Mouse (Mus musculus) gastrocnemius, postnatal 36 days (tissue): ENCODE measurements around the gene Zc3h13. TPM values are rescaled to one million over a fixed set of nuclear protein-coding genes. Genes with fewer than 3 reads are reported as not detected.

Source experiments
- DNase-seq, 2 experiments: peaks; one replicate each; pipeline ENCODE4 v3.0.0; 2022
- intact Hi-C: fragments of 180-260 bp; cut with DNase I; formaldehyde crosslinking; loops from one replicate; pipeline ENCODE4 v1.15.1; 2025
- long read RNA-seq, 2 experiments: library from polyadenylated mRNA; stranded (forward); transcript quantifications; one replicate each; pipeline ENCODE4 v2.0.0; 2021
- total RNA-seq, 2 experiments: library from RNA; stranded (reverse); gene quantifications; 2 replicates each; pipeline ENCODE4 v1.2.3; 2021

Gene Zc3h13
- 10 to 100 TPM; 12.2 to 15.9 TPM for total RNA-seq
- long read RNA-seq, experiment 1, partial matches to known transcripts, result 1 of 2 reads
- long read RNA-seq, experiment 1, other reads (novel, unspliced or antisense), result 1 of 2 reads
- long read RNA-seq, experiment 2, partial matches to known transcripts, result 0 of 1 reads
- long read RNA-seq, experiment 2, other reads (novel, unspliced or antisense), result 1 of 1 reads

DNA sequence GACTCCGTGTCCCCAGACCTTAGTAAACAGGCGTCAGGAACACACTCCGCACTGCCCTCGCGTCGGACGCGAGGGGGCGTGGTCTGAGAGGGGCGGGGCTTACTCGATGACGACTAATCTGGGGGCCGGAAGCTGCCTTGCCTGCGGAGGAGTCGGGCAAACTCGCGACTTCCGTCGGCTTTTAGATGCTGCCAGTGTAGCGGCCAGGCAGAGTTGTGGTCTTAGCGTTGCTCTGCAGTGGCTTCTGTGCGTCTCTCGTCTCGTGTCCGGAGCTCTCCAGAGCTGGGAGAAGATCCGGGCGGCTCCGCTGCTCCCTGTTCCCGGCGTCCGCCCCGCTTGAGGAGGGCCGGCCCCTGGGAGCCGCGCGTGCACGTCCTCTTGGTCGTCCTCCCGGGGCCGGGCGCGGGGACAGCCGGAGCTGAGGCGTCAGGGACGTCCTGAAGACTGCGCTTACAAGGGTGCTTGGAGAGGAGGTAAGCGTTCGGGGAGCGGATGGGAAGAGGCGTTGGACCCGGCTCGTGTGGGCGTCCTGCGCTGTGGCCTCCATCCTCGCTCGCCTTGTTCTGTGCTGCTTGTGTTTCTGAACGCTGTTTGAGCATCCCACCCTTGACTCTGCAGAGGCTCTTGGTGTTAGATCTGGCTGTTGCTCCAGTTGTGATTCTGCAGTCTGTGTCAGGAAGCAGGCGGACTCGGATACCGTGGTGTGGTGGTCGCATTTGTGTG lies at the start of gene Zc3h13:
Zc3h13 (plus strand) TSS at position 181 of the 723 bp plus-strand sequence.
- DNase-seq, result peak; percentile 94 to 96
- intact Hi-C loops, result no loop called here

- intact Hi-C loops, result no loop called here
- no peak for DNase-seq
These were observed 48.6 kb upstream of the Zc3h13 start for GRCm38 (mm10) chr14:75235552-75235951.

DNA sequence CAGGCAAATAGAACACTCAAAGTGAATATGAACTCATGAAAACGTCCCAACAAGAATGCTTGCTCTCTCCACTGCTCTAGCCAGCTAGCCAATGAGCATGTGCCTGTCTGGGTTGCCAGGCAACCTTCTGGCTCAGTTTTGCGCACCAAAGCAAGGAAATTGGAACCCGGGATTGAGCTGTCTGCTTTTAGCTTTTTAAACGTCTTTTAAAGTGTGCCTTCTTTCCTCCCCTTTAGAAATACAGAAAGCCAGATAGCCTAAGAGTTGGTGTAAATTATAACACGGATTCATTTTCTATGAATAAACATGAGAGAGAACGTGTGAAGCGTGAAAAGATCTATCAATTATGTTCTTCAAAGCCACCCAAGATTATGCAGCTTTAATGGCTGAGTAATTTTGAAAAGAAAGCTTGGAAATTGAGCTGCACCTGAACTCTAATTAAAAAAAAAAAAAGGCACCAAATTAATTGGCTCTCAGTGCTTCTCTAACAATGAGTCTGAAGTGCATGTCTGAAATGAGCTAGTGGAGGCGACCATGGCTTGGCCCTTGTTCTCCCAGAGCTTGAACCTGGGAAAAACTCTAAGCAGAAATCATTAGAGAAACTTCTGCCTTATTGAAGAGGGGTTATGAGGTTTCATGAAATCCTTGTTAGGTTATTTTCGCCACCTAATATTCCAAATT lies 48.1 kb upstream of the Zc3h13 start:
- no peak for DNase-seq
- intact Hi-C loops, result no loop called here

GRCm38 (mm10) chr14:75236636-75237003 lies 47.6 kb upstream of the Zc3h13 start:
- intact Hi-C loops, result no loop called here
- DNase-seq, result no peak

GRCm38 (mm10) chr14:75237096-75237495 lies 47.1 kb upstream of the Zc3h13 start:
- intact Hi-C loops, result no loop called here
- DNase-seq, result no peak

- intact Hi-C loops, result no loop called here
- no peak for DNase-seq
These were observed 46.0 kb upstream of the Zc3h13 start for GRCm38 (mm10) chr14:75238054-75238692.

GRCm38 (mm10) chr14:75242087-75242486 lies 42.1 kb upstream of the Zc3h13 start, which contains the start of gene Cpb2:
Cpb2 (plus strand) TSS chr14:75242287.
- DNase-seq, result no peak
- intact Hi-C loops, result no loop called here

- intact Hi-C loops, result no loop called here
- no peak for DNase-seq
These were observed 37.9 kb upstream of the Zc3h13 start for GRCm38 (mm10) chr14:75246024-75247000.

DNA sequence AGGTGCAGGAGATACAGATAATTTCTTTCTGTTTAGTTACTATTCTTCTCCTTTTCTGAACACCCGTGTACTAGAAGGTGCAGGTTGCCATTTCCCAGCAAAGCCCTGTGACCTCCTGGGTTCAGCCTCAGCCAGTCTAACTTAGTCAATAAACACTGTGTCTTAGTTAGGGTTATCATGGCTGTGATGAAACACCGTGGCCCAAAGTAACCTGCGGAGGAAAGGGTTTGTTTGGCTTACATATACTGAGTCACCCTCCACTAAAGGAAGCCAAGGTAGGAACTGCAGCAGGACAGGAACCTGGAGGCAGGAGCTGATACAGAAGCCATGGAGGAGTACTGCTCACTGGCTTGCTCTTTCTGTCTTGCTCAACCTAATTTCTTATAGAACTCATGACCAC lies 33.7 kb upstream of the Zc3h13 start:
- no peak for DNase-seq
- intact Hi-C loops, result no loop called here

DNA sequence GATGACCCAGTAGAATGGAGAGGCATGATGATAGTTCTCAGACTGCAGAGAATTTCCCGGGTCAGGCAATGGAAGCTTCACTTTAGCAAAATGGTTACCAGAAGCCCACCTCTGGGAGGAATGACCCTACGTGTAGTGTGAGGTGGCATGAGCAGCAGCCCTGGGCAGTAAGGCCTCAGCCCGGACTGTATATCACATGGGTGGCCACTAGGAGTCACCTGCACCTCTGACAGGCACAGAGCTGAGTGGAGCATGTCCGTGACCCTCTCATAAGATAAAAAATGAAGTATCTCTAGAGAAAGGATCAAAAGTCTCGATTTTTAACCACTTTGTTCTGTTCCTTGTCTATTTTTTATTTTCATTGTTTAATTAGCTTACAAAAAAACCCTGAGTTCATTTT lies 27.7 kb upstream of the Zc3h13 start:
- intact Hi-C loops, result no loop called here
- no peak for DNase-seq

- no peak for DNase-seq
- intact Hi-C loops, result no loop called here
These were observed 14.6 kb upstream of the Zc3h13 start for GRCm38 (mm10) chr14:75269531-75269930.

DNA sequence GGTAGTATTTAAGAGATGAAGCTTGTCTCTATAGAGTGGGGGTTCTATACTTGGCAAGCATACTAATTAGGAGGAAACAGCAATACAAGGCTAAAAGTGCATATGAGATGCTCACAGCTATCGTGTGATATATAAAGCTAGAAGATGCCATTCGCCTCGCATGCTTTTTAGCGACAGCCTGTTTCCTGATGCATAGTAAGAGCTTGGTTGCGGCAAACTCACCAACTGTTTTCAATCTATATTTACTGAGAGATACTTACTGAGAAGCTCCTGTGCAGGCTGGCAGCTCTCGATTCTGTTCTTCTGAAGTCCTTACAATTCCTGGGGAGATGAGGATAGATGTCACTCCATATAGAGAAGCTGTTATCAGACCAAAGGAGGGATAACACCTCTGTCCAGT lies 4.5 kb upstream of the Zc3h13 start:
- intact Hi-C loops, result no loop called here

DNA sequence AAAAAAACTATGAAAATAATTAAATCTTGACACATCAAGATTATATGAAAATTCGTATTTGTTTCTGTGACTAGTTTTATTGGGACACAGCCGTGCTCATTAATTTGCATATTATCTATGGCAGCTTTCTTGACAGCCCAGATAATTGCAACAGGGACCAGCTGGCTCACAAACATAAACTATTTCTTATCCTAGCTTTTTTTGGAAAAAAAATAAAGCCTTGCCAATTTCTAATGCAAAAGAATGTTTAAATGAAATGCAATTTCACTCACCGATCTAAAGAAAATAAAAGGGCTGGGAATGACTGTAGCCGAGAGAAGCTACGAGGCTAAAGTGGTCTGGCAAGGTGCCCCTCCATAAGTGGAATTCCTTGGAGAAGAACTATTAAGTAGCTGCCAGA lies 3.8 kb upstream of the Zc3h13 start:
- intact Hi-C loops, result no loop called here
- DNase-seq, result no peak

More for the DNA sequence above, 4.5 kb upstream of the Zc3h13 start:
- no peak for DNase-seq

- peak in 1 of 2 experiments; percentile 13 for DNase-seq
- intact Hi-C loops, result no loop called here
These were observed 472 bp upstream of the Zc3h13 start for GRCm38 (mm10) chr14:75283609-75284192.

- DNase-seq, result no peak
- intact Hi-C loops, result no loop called here
These were observed 16.9 kb downstream of the Zc3h13 start for GRCm38 (mm10) chr14:75301081-75301480.

DNA sequence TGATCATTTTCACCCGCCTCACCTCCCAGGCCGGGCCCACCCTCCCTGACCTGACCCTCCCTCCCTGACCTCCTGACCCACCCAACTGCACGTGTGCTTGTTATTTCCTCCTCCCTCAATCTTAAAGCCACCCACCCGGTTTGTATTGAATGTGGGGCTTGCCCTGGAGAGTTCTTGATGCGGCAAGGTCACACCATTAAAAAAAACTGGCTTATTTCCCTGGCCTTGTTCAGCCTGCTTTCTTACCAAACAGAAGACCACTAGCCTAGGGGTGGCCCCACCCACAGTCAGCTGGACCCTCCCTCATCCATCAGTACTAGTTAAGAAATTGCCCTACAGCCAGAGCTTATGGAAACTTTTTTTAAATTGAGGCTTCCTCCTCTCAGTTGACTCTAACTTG lies 19.6 kb downstream of the Zc3h13 start:
- DNase-seq, result no peak
- intact Hi-C loops, result no loop called here

GRCm38 (mm10) chr14:75307855-75308254 lies 23.7 kb downstream of the Zc3h13 start:
- intact Hi-C loops, result no loop called here
- no peak for DNase-seq

DNA sequence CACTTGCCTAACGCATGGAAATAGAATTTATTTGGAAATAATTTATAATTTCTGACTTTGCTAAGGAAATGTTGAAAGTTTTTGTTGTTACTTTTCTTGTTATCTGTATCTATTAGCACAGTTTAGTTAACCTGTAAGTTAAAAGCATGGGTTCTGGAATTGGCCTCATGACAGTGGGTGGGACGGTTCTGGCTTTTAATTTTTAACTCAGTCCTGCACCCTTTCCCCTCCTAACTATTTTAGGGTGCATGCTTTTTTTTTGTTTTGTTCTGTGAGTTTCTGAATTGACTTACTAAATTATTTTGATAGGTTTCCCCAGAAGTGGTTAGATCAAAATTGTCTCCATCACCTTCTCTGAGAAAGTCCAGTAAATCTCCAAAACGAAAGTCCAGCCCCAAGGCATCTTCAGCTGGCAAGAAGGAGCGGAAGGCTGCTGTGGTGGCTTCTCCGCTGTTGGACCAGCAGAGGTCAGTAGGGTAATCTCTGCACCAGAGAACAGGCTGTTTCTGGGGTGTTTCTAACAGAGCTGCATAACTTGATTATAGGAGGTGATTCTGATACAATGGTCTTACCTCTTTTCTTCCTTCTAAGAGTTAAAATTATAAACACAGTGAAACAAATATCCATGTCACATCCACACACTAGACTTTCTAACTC lies 25.3 kb downstream of the Zc3h13 start:
- intact Hi-C loops, result no loop called here
- DNase-seq, result no peak

DNA sequence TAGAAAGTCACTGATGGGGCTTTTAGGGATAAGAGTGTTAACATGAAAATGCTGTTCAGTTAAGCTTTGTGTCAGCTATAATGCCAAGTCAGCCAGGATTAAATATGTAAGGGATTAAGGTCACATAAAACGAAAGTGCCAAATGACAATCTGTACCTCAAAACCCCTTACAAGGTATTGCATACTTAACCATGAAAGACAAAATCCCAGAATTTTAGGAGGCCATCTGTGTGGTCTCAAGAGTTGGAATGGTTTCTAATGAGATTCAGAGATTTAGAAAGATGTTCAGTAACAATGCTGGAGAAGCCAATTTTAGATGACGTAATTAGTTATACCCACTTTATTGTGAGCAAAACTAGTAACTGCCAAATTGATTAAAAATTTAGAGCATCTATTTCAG lies 30.3 kb downstream of the Zc3h13 start:
- DNase-seq, result no peak
- intact Hi-C loops, result no loop called here
